In the genomic region with DNA sequence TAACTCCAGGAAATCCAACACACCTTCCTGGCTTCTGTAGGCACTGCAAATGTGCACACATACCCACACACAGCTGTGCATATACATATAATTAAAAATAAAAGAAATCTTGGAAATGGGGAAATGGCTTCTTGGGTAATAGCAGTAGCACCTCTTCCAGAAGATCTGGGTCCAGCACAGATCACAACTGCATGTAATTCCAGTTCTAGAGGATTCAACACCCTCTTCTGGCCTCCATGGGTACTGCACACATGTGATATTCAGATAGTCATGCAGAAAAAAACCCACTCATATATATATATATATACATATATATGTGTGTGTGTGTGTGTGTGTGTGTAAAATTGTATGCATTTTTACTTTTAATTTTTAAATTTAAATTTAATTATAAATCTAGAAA, we compare ENCODE assay signal across 13 mouse cellular contexts.
DNase-seq lines count a peak whose midpoint lies in the region; ATAC-seq and TF ChIP-seq lines count a peak whose summit lies in the region.
"Had no signal": no experiment of that assay in that cellular context is flagged by ENCODE, and none has a peak within 500 bp of the region (broad histone marks: within the 10 kb centered on the region; RNA-seq: fewer than 3 reads in every experiment).

No protein-coding gene starts in this region.

- ATAC-seq in monocyte, adult 5-6 weeks (replicated peaks; ENCODE audit: insufficient number of reproducible peaks, low FRiP score, low TSS enrichment, poor library complexity, severe bottlenecking): no peak

- DNase-seq in embryo, embryonic 10 days (ENCODE audit: low spot score): peak; percentile 39
- DNase-seq in embryo, embryonic 9.5 days (ENCODE audit: extremely low spot score): no peak
- DNase-seq in left cerebral cortex, adult 2 months (ENCODE audit: extremely low spot score in 1 of 2, low spot score in 2 of 2): no peak
- no peak for DNase-seq in left cerebral cortex, adult 18-20 months (ENCODE audit: low spot score in 2 of 2)
- DNase-seq in thymus, postnatal 4 days: peak; percentile 23
- DNase-seq in thymus, adult 18-20 months: no peak
- DNase-seq in gastrocnemius, adult 8-10 months (ENCODE audit: low spot score in 2 of 2): no peak
- DNase-seq: cerebellum, adult 9-10 months; kidney, adult 9 months; layer of hippocampus, postnatal 36 days; liver, embryonic 13.5 days had no signal

- H3K4me3 ChIP-seq in left cerebral cortex, adult 2 months: no peak overlapping the region
- H3K4me3 ChIP-seq: hindbrain, embryonic 12.5 days; liver, embryonic 13.5 days had no signal

- intact Hi-C loops in left cerebral cortex, adult 2 months (cut with DNase I): loop anchor here (5.0 kb wide), 1 partner anchor 344 kb away; no protein-coding TSS in a partner anchor

- H3K27ac ChIP-seq in left cerebral cortex, adult 2 months: peak overlapping the region; percentile 50; the same call in 1 of the 2 replicates
- H3K27ac ChIP-seq: hindbrain, embryonic 12.5 days; liver, embryonic 13.5 days had no signal

- TF ChIP-seq CTCF in left cerebral cortex, adult 2 months (IDR thresholded peaks at IDR 0.05): peak; percentile 45

Comparison
In these comparisons a context has a peak if more than half of its experiments do, and no peak if none do; other contexts are left out.
1. DNase-seq: peak in embryo, embryonic 10 days (single experiment) and thymus, postnatal 4 days (single experiment); none in embryo, embryonic 9.5 days (single experiment), left cerebral cortex, adult 2 months (0 of 2), left cerebral cortex, adult 18-20 months (0 of 2), thymus, adult 18-20 months (0 of 2) and gastrocnemius, adult 8-10 months (0 of 2).